ENCODE assay signal across 30 mouse cellular contexts in the genomic region with DNA sequence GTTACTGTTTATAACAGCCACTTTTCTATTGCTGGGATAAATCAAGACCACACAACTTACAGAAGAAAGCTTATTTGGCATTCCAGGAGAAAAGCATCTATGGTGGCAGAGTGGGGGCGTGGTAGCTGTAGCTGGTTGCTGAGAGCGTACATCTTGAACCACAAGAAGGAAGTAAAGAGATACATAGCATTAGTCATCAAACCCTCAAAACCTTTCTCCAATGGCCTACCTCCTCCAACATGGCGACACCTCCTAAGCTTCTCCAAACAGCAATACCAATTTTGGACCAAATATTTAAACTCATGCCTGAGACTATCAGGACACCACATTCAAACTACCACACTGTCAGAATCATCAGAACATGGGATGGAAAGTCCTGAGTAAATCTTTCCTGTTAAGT. TPM values are rescaled to one million over a fixed set of nuclear protein-coding genes. Genes with fewer than 3 reads are reported as not detected.
DNase-seq lines count a peak whose midpoint lies in the region; ATAC-seq lines count a peak whose summit lies in the region.
"Had no signal": no experiment of that assay in that cellular context is flagged by ENCODE, and none has a peak within 500 bp of the region (broad histone marks: within the 10 kb centered on the region; RNA-seq: fewer than 3 reads in every experiment).

No protein-coding gene starts in this region.

- H3K9me3 ChIP-seq in heart, embryonic 10.5 days: no peaks in the 10 kb centered on the region
- H3K9me3 ChIP-seq in heart, embryonic 12.5 days (replicated peaks): 0 out of 2 replicates have a peak, but pooled peaks cover 2% of the 10 kb centered on the region
- no peaks in the 10 kb centered on the region for H3K9me3 ChIP-seq in kidney, embryonic 14.5 days (ENCODE audit: control insufficient read depth, low read length)
- H3K9me3 ChIP-seq: embryonic facial prominence, embryonic 15.5 days; heart, embryonic 15.5 days; hindbrain, embryonic 13.5 days; intestine, embryonic 15.5 days; limb, embryonic 15.5 days; neural tube, embryonic 15.5 days had no signal

- peak; percentile 25 for DNase-seq in heart, embryonic 10.5 days (ENCODE audit: low spot score)
- peak; percentile 25 for DNase-seq in CD4-positive, CD25-positive, alpha-beta regulatory T cell, adult 2 months (ENCODE audit: low read depth, low spot score)
- peak; percentile 32 for DNase-seq in c-Kit-positive CD71-negative TER-119-negative erythroid progenitor cells, embryonic 14.5 days (ENCODE audit: low read depth)
- no peak for DNase-seq in adrenal gland, postnatal 10 days
- DNase-seq in left cerebral cortex, postnatal 25 days (ENCODE audit: low spot score in 2 of 2): no peak
- DNase-seq: cerebellum, adult 2 months; cerebellum, postnatal 25 days; gastrocnemius, postnatal 10 days; heart, adult 18-20 months; heart, postnatal 36 days; kidney, adult 8-10 months; kidney, postnatal 25 days; layer of hippocampus, postnatal 36 days; lung, embryonic 14.5 days; lung, postnatal 36 days had no signal

- ATAC-seq in heart, embryonic 12.5 days (ENCODE audit: insufficient number of reproducible peaks, low FRiP score): no peak
- ATAC-seq in megakaryocyte progenitor cell, adult 5-6 weeks (replicated peaks; ENCODE audit: poor library complexity): peak; percentile 84
- ATAC-seq in kidney, embryonic 14.5 days (ENCODE audit: low FRiP score, low TSS enrichment): no peak
- ATAC-seq: forebrain, embryonic 14.5 days; intestine, embryonic 15.5 days had no signal

- intact Hi-C loops in left cerebral cortex, postnatal 25 days (cut with DNase I): no loop called here

- no peaks in the 10 kb centered on the region for H3K27me3 ChIP-seq in heart, embryonic 10.5 days (ENCODE audit: insufficient read depth, poor library complexity, severe bottlenecking)
- H3K27me3 ChIP-seq in heart, embryonic 12.5 days (replicated peaks): no peaks in the 10 kb centered on the region
- no peaks in the 10 kb centered on the region for H3K27me3 ChIP-seq in kidney, embryonic 14.5 days (ENCODE audit: control insufficient read depth, insufficient read depth, low read length)
- H3K27me3 ChIP-seq: embryonic facial prominence, embryonic 15.5 days; heart, embryonic 15.5 days; hindbrain, embryonic 13.5 days; intestine, embryonic 15.5 days; limb, embryonic 15.5 days; neural tube, embryonic 15.5 days had no signal

- H3K27ac ChIP-seq in heart, embryonic 10.5 days: no peak overlapping the region
- no peak overlapping the region for H3K27ac ChIP-seq in heart, embryonic 12.5 days (ENCODE audit: poor library complexity, severe bottlenecking)
- no peak overlapping the region for H3K27ac ChIP-seq in kidney, embryonic 14.5 days (ENCODE audit: low read depth, low read length)
- H3K27ac ChIP-seq: embryonic facial prominence, embryonic 15.5 days; heart, embryonic 15.5 days; hindbrain, embryonic 13.5 days; intestine, embryonic 15.5 days; layer of hippocampus, adult 2 months; limb, embryonic 15.5 days; liver, embryonic 14.5 days; neural tube, embryonic 15.5 days; stomach, postnatal 0 days had no signal

- no peak overlapping the region for H3K9ac ChIP-seq in heart, embryonic 12.5 days
- H3K9ac ChIP-seq in kidney, embryonic 14.5 days (ENCODE audit: low read depth, low read length): no peak overlapping the region
- H3K9ac ChIP-seq: embryonic facial prominence, embryonic 15.5 days; heart, embryonic 15.5 days; hindbrain, embryonic 13.5 days; intestine, embryonic 15.5 days; limb, embryonic 15.5 days; liver, embryonic 14.5 days; lung, embryonic 14.5 days; neural tube, embryonic 15.5 days had no signal

- H3K36me3 ChIP-seq in heart, embryonic 10.5 days: no peaks in the 10 kb centered on the region
- H3K36me3 ChIP-seq in heart, embryonic 12.5 days: no peaks in the 10 kb centered on the region
- no peaks in the 10 kb centered on the region for H3K36me3 ChIP-seq in kidney, embryonic 14.5 days (ENCODE audit: control insufficient read depth, insufficient read depth, low read length)
- H3K36me3 ChIP-seq: embryonic facial prominence, embryonic 15.5 days; heart, embryonic 15.5 days; intestine, embryonic 15.5 days; limb, embryonic 15.5 days had no signal

- H3K4me1 ChIP-seq in heart, embryonic 10.5 days: peaks cover 14% of the 10 kb centered on the region
- H3K4me1 ChIP-seq in heart, embryonic 12.5 days (replicated peaks): peaks cover 3% of the 10 kb centered on the region; the same call in 1 of the 2 replicates
- H3K4me1 ChIP-seq in kidney, embryonic 14.5 days (ENCODE audit: control insufficient read depth, insufficient read depth, low read length): peaks cover 5% of the 10 kb centered on the region
- H3K4me1 ChIP-seq: heart, embryonic 15.5 days; limb, embryonic 15.5 days had no signal

- no peak overlapping the region for H3K4me3 ChIP-seq in heart, embryonic 10.5 days
- H3K4me3 ChIP-seq in heart, embryonic 12.5 days: no peak overlapping the region
- H3K4me3 ChIP-seq in kidney, embryonic 14.5 days (ENCODE audit: low read length): no peak overlapping the region
- H3K4me3 ChIP-seq: embryonic facial prominence, embryonic 15.5 days; heart, embryonic 15.5 days; hindbrain, embryonic 13.5 days; intestine, embryonic 15.5 days; layer of hippocampus, adult 2 months; limb, embryonic 15.5 days; neural tube, embryonic 15.5 days had no signal

- no peak overlapping the region for H3K4me2 ChIP-seq in heart, embryonic 12.5 days
- H3K4me2 ChIP-seq in kidney, embryonic 14.5 days (replicated peaks; ENCODE audit: low read depth, low read length): no peak overlapping the region
- H3K4me2 ChIP-seq: embryonic facial prominence, embryonic 15.5 days; heart, embryonic 15.5 days; hindbrain, embryonic 13.5 days; intestine, embryonic 15.5 days; limb, embryonic 15.5 days; lung, embryonic 14.5 days; neural tube, embryonic 15.5 days had no signal

- 85% methylated on average over 3 of the region's 3 CpGs for WGBS in heart, embryonic 10.5 days
- 87% methylated on average over 3 of the region's 3 CpGs for WGBS in heart, embryonic 12.5 days
- WGBS in kidney, embryonic 14.5 days: 92% methylated on average over 3 of the region's 3 CpGs

RNA-seq across cellular contexts. Expression of gene Sult6b2, which starts 58.0 kb away (rescaled TPM):
- 0.06 TPM in 1 of 2 replicates, not detected in the other for polyA plus RNA-seq in heart, embryonic 10.5 days (2016; fragmentation: Nextera tagmentation; extraction: Ambion mirVana)
- polyA plus RNA-seq in heart, embryonic 12.5 days (2016; fragmentation: Nextera tagmentation; extraction: Ambion mirVana): 0.08 and 0.21 TPM in 2 replicates
- not detected in 2 replicates for total RNA-seq in megakaryocyte progenitor cell, adult 5-6 weeks (2015)
- total RNA-seq in megakaryocyte progenitor cell, adult 5-6 weeks (2017): not detected in 2 replicates
- 0.16 TPM in 1 of 2 replicates, not detected in the other for polyA plus RNA-seq in kidney, embryonic 14.5 days (2014; fragmentation: Nextera tagmentation; extraction: Ambion mirVana)
- total RNA-seq in adrenal gland, postnatal 10 days (2021): not detected
- under 1 TPM in 1 of 2 experiments, not detected in 1; 0.21 TPM for total RNA-seq in left cerebral cortex, postnatal 25 days (2021)
- total RNA-seq: adrenal gland, adult 18-20 months; gastrocnemius, postnatal 10 days; heart, adult 18-20 months; layer of hippocampus, postnatal 36 days; midbrain, postnatal 0 days had no signal
- polyA plus RNA-seq: embryonic facial prominence, embryonic 15.5 days; heart, embryonic 15.5 days; liver, embryonic 14.5 days; lung, embryonic 14.5 days; stomach, postnatal 0 days had no signal

Comparison
In these comparisons a context has a peak if more than half of its experiments do, and no peak if none do; other contexts are left out.
1. DNase-seq: peak in heart, embryonic 10.5 days (single experiment), CD4-positive, CD25-positive, alpha-beta regulatory T cell, adult 2 months (single experiment) and c-Kit-positive CD71-negative TER-119-negative erythroid progenitor cells, embryonic 14.5 days (single experiment); none in adrenal gland, postnatal 10 days (single experiment) and left cerebral cortex, postnatal 25 days (0 of 2).